Mouse (Mus musculus) hindbrain, postnatal 0 days (tissue): ENCODE measurements at regions not wholly inside any gene's neighbourhood (a gene's known extent, or its start where the extent isn't known, plus 50 kb on each side); places are given as distances from the start of the nearest gene placed in this dataset.
A peak's percentile ranks its signal among the peaks of the same experiment; 100 is the strongest.

Source experiments
- ATAC-seq: fragments of 200-750 bp; cut with Nextera tagmentation; 2 replicates; pipeline ENCODE4 v1.8.0; 2017; ENCODE audit warnings: mild to moderate bottlenecking, moderate TSS enrichment, moderate library complexity
- DNase-seq: peaks from one replicate; pipeline ENCODE4 v3.0.0-alpha.2; 2015; ENCODE audit warnings: low spot score
- H3K27ac ChIP-seq: fragments of 300-500 bp; sonication (generic); 2 replicates; pipeline ENCODE4 v1.5.1; 2014; ENCODE audit warnings: mild to moderate bottlenecking
- H3K27me3 ChIP-seq: fragments of 300-500 bp; sonication (generic); 2 replicates; pipeline ENCODE4 v1.6.1; 2014; ENCODE audit warnings: low read length, mixed read lengths; ENCODE audit not compliant: insufficient read depth
- H3K36me3 ChIP-seq: fragments of 300-500 bp; sonication (generic); 2 replicates; pipeline ENCODE4 v1.6.1; 2014; ENCODE audit warnings: low read length, mixed read lengths; ENCODE audit not compliant: insufficient read depth
- H3K4me1 ChIP-seq: fragments of 300-500 bp; sonication (generic); 2 replicates; pipeline ENCODE4 v1.6.1; 2014; ENCODE audit warnings: antibody characterized with exemption, low read length, mixed read lengths; ENCODE audit not compliant: insufficient read depth
- H3K4me2 ChIP-seq: fragments of 300-500 bp; sonication (generic); 2 replicates; pipeline ENCODE4 v1.6.1; 2014; ENCODE audit warnings: low read depth, mild to moderate bottlenecking, low read length, moderate library complexity, mixed read lengths
- H3K4me3 ChIP-seq: fragments of 300-500 bp; sonication (generic); 2 replicates; pipeline ENCODE4 v1.5.1; 2014; ENCODE audit warnings: low read length
- H3K9ac ChIP-seq: fragments of 300-500 bp; sonication (generic); replicated peaks from 2 replicates; pipeline ENCODE4 v1.6.1; 2014; ENCODE audit warnings: mild to moderate bottlenecking, low read length, moderate library complexity, mixed read lengths
- H3K9me3 ChIP-seq: fragments of 300-500 bp; sonication (generic); 2 replicates; pipeline ENCODE4 v1.6.1; 2016; ENCODE audit warnings: low read length, mixed read lengths
- CTCF ChIP-seq: IDR thresholded peaks from 2 replicates; pipeline ENCODE4 v1.5.1; 2016; ENCODE audit warnings: antibody characterized with exemption, control low read depth, low read depth
- WGBS: fragments of 180-500 bp; shearing (Covaris S2); extraction: QIAGEN DNeasy Blood & Tissue Kit; methylation state at CpG from one replicate; pipeline ENCODE4 v1.1.7; 2014; 5-methylcytosine and 5-hydroxymethylcytosine counted together

GRCm38 (mm10) chr12:68579909-68580308 is 579.1 kb downstream of the Rps29 start:
- 25% methylated on average over 5 of the region's 5 CpGs for WGBS
- Histone ChIP-seq H3K27me3 (no peaks in the 10 kb centered on the region), H3K9me3 (no peaks in the 10 kb centered on the region), H3K36me3 (no peaks in the 10 kb centered on the region), H3K4me2 (no peak overlapping the region), H3K4me1 (peaks cover 11% of the 10 kb centered on the region), H3K4me3 (no peak overlapping the region), H3K27ac (no peak overlapping the region), H3K9ac (no peak overlapping the region)
- no peak for DNase-seq
- TF ChIP-seq CTCF: no peak
- no peak for ATAC-seq

GRCm38 (mm10) chr12:68577453-68577852 is 581.5 kb downstream of the Rps29 start:
- ATAC-seq (peak; percentile 83), DNase-seq (peak; percentile 65)
- Histone ChIP-seq H3K27me3 (no peaks in the 10 kb centered on the region), H3K4me2 (no peak overlapping the region), H3K36me3 (no peaks in the 10 kb centered on the region), H3K27ac (0 out of 2 replicates have a peak overlapping the region, but pooled peaks have one; percentile 26), H3K9ac (no peak overlapping the region), H3K9me3 (no peaks in the 10 kb centered on the region), H3K4me1 (peaks cover 9% of the 10 kb centered on the region), H3K4me3 (no peak overlapping the region)
- 30% methylated on average over 6 of the region's 6 CpGs for WGBS
- no peak for TF ChIP-seq CTCF

GRCm38 (mm10) chr12:68576855-68577254 is 582.1 kb downstream of the Rps29 start:
- DNase-seq: peak; percentile 26
- Histone ChIP-seq H3K9ac (no peak overlapping the region), H3K36me3 (no peaks in the 10 kb centered on the region), H3K4me1 (peaks cover 9% of the 10 kb centered on the region), H3K4me3 (no peak overlapping the region), H3K27me3 (no peaks in the 10 kb centered on the region), H3K9me3 (no peaks in the 10 kb centered on the region), H3K27ac (no peak overlapping the region), H3K4me2 (no peak overlapping the region)
- WGBS: 32% methylated on average over 7 of the region's 7 CpGs
- ATAC-seq: no peak
- no peak for TF ChIP-seq CTCF

- DNase-seq: no peak
- H3K9ac ChIP-seq: no peak overlapping the region
- ATAC-seq: no peak
- no peaks in the 10 kb centered on the region for H3K9me3 ChIP-seq
- H3K27ac ChIP-seq: no peak overlapping the region
- TF ChIP-seq CTCF: no peak
- no peak overlapping the region for H3K4me2 ChIP-seq
- no peak overlapping the region for H3K4me3 ChIP-seq
- H3K36me3 ChIP-seq: no peaks in the 10 kb centered on the region
- no peaks in the 10 kb centered on the region for H3K4me1 ChIP-seq
- 63% methylated on average over 7 of the region's 7 CpGs for WGBS
- no peaks in the 10 kb centered on the region for H3K27me3 ChIP-seq
These were observed 603.9 kb downstream of the Rps29 start for GRCm38 (mm10) chr12:68554943-68555627.

- no peaks in the 10 kb centered on the region for H3K9me3 ChIP-seq
- H3K27ac ChIP-seq: no peak overlapping the region
- no peak overlapping the region for H3K4me2 ChIP-seq
- H3K4me3 ChIP-seq: no peak overlapping the region
- 47% methylated on average over 2 of the region's 2 CpGs for WGBS
- H3K4me1 ChIP-seq: no peaks in the 10 kb centered on the region
- ATAC-seq (no peak), DNase-seq (no peak)
- H3K36me3 ChIP-seq: no peaks in the 10 kb centered on the region
- H3K9ac ChIP-seq: no peak overlapping the region
- no peaks in the 10 kb centered on the region for H3K27me3 ChIP-seq
- TF ChIP-seq CTCF: no peak
These were observed 604.7 kb downstream of the Rps29 start for GRCm38 (mm10) chr12:68554292-68554691.

- Histone ChIP-seq H3K4me2 (no peak overlapping the region), H3K27ac (no peak overlapping the region), H3K9me3 (no peaks in the 10 kb centered on the region), H3K27me3 (no peaks in the 10 kb centered on the region), H3K36me3 (no peaks in the 10 kb centered on the region), H3K4me1 (no peaks in the 10 kb centered on the region), H3K9ac (no peak overlapping the region), H3K4me3 (no peak overlapping the region)
- 40% methylated on average over 3 of the region's 3 CpGs for WGBS
- ATAC-seq: no peak
- TF ChIP-seq CTCF: no peak
- peak; percentile 32 for DNase-seq
These were observed 617.2 kb downstream of the Rps29 start for GRCm38 (mm10) chr12:68541811-68542210.

GRCm38 (mm10) chr12:68500794-68501193 is 658.2 kb downstream of the Rps29 start:
- H3K27ac ChIP-seq: no peak overlapping the region
- H3K4me1 ChIP-seq: no peaks in the 10 kb centered on the region
- ATAC-seq (no peak), DNase-seq (peak; percentile 52)
- no peak overlapping the region for H3K9ac ChIP-seq
- no peak overlapping the region for H3K4me3 ChIP-seq
- 80% methylated on average over 4 of the region's 4 CpGs for WGBS
- no peaks in the 10 kb centered on the region for H3K36me3 ChIP-seq
- H3K9me3 ChIP-seq: no peaks in the 10 kb centered on the region
- TF ChIP-seq CTCF: peak; percentile 73
- H3K4me2 ChIP-seq: no peak overlapping the region
- H3K27me3 ChIP-seq: no peaks in the 10 kb centered on the region
